Mouse (Mus musculus) testis, adult 2 months (tissue): ENCODE data around the gene Pfkfb3.

Source experiments
- CTCF ChIP-seq: fragments of 200-500 bp; IDR thresholded peaks from 2 replicates; pipeline ENCODE4 v1.5.1; 2012; ENCODE audit warnings: low read depth, mild to moderate bottlenecking, inconsistent platforms, low read length, moderate library complexity; ENCODE audit not compliant: control insufficient read depth, insufficient read depth, insufficient replicate concordance
- POLR2A ChIP-seq: fragments of 200-500 bp; IDR thresholded peaks from 2 replicates; pipeline ENCODE4 v1.6.1; 2012; ENCODE audit warnings: low read depth, mild to moderate bottlenecking, inconsistent platforms, low read length, moderate library complexity; ENCODE audit not compliant: control insufficient read depth

DNA sequence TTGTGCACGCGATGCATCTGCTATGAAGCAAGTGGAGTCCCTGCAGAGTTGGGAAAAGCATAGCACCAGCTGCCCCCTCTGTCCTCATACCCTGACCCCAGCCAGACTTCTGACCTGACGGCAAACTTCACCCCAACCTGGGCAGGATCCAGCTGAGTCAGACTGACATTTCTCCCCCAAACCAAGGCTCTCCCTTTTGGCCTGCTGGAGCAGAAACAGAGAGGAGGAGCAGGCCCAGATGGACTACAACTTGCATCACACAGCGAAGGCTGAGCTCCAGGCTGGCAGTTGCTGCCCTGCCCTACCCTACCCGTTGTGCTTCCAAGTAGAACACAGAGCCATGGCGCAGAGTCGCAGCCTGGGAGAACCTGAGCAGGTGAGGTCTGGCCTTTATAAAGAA, 32.1 kb downstream of the Pfkfb3 start:
- TF ChIP-seq POLR2A = no peak
- TF ChIP-seq CTCF = no peak
